ENCODE assay signal across 19 mouse cellular contexts in the genomic region with DNA sequence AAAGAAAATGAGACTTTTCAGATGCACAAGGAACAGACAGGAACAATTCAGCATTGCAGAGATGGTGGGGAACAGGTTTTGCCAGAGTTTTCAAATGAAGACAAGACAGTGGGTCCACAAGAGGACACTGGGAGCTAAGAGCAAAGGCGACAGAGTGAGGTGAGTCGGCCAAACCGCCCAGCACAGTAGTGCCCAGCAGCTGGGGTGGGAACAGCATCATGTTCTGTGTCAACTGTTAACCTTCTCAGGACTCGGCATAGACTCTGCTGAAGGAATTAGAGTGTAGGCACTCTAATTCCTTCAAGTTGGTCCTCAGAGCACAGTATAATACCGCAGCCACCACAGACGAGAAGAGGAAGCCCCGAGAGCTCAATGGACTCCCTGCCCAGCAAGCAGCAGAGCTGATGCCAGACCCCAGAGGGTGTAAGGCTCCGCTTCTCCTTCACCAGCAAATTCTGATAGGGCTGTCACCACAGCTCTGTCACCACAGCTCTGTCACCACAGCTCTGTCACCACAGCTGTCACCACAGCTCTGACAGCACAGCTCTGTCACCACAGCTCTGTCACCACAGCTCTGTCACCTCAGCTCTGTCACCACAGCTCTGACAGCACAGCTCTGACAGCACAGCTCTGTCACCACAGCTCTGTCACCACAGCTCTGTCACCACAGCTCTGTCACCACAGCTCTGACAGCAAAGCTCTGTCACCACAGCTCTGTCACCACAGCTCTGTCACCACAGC. TPM values are rescaled to one million over a fixed set of nuclear protein-coding genes. Genes with fewer than 3 reads are reported as not detected.
DNase-seq lines count a peak whose midpoint lies in the region; ATAC-seq and TF ChIP-seq lines count a peak whose summit lies in the region.
"Had no signal": no experiment of that assay in that cellular context is flagged by ENCODE, and none has a peak within 500 bp of the region (broad histone marks: within the 10 kb centered on the region; RNA-seq: fewer than 3 reads in every experiment).

No protein-coding gene starts in this region.

- no peak for TF ChIP-seq POLR2A in MEL (IDR thresholded peaks at IDR 0.05; ENCODE audit: control insufficient read depth in 1 of 2, insufficient read depth in 1 of 2, low read depth in 1 of 2, low read length in 2 of 2, poor library complexity in 1 of 2)

- TF ChIP-seq EP300 in liver, postnatal 0 days (IDR thresholded peaks at IDR 0.05; ENCODE audit: low read depth) = no peak
- no peak for TF ChIP-seq EP300 in MEL (IDR thresholded peaks at IDR 0.05; ENCODE audit: low read depth in 1 of 2, low read length in 2 of 2)

- no peak overlapping the region for H3K4me3 ChIP-seq in liver, postnatal 0 days (ENCODE audit: low read depth, low read length)
- no peak overlapping the region for H3K4me3 ChIP-seq in MEL (ENCODE audit: control insufficient read depth in 1 of 2, insufficient read depth in 1 of 2, low read depth in 2 of 2, low read length in 2 of 2)
- H3K4me3 ChIP-seq in kidney, embryonic 15.5 days (replicated peaks) = no peak overlapping the region
- H3K4me3 ChIP-seq: forebrain, embryonic 12.5 days had no signal

- H3K27ac ChIP-seq in liver, postnatal 0 days (ENCODE audit: low read depth) = no peak overlapping the region
- no peak overlapping the region for H3K27ac ChIP-seq in MEL (ENCODE audit: control insufficient read depth, low read depth, low read length)
- H3K27ac ChIP-seq in kidney, embryonic 15.5 days = no peak overlapping the region
- H3K27ac ChIP-seq: forebrain, embryonic 12.5 days; hindbrain, postnatal 0 days had no signal

- WGBS in liver, postnatal 0 days (ENCODE audit: insufficient replicate concordance) = 59% methylated on average over 8 of the region's 8 CpGs
- 81% methylated on average over 8 of the region's 8 CpGs for WGBS in kidney, embryonic 15.5 days

- no peak for ATAC-seq in liver, postnatal 0 days
- peak; percentile 93 to 97 for ATAC-seq in hematopoietic stem cell, adult 5-6 weeks (replicated peaks in 1 of 2; ENCODE audit: insufficient read depth in 1 of 2, low FRiP score in 2 of 2, low TSS enrichment in 1 of 2, low read depth in 1 of 2, poor library complexity in 2 of 2, severe bottlenecking in 2 of 2)
- ATAC-seq in kidney, embryonic 15.5 days (replicated peaks; ENCODE audit: low FRiP score) = no peak
- ATAC-seq: hindbrain, postnatal 0 days; Patski had no signal

- no peak for TF ChIP-seq CTCF in liver, postnatal 0 days (IDR thresholded peaks at IDR 0.05; ENCODE audit: low read depth)
- no peak for TF ChIP-seq CTCF in MEL (IDR thresholded peaks at IDR 0.05 in 2 of 3, conservative IDR thresholded peaks at IDR 0.05 in 1 of 3; ENCODE audit: control insufficient read depth in 1 of 3, insufficient read depth in 1 of 3, low read depth in 2 of 3, low read length in 3 of 3, poor library complexity in 1 of 3, severe bottlenecking in 1 of 3)

- H3K9ac ChIP-seq in liver, postnatal 0 days (replicated peaks) = no peak overlapping the region
- H3K9ac ChIP-seq in MEL (ENCODE audit: control insufficient read depth, low read depth, low read length, poor library complexity, severe bottlenecking) = no peak overlapping the region
- no peak overlapping the region for H3K9ac ChIP-seq in kidney, embryonic 15.5 days
- H3K9ac ChIP-seq: forebrain, embryonic 12.5 days had no signal

- no peak for TF ChIP-seq RAD21 in MEL (IDR thresholded peaks at IDR 0.05; ENCODE audit: low read depth, low read length)

- H3K79me2 ChIP-seq in MEL (ENCODE audit: control insufficient read depth, insufficient read depth, low read length, poor library complexity) = no peaks in the 10 kb centered on the region

- peak; percentile 20 for DNase-seq in liver, postnatal 0 days
- DNase-seq in liver (no peak), MEL (ENCODE audit: low read depth, low spot score) (peak; percentile 53)
- peak; percentile 69 to 83 for DNase-seq in natural killer cell, adult 2 months (ENCODE audit: low spot score in 2 of 2)
- no peak for DNase-seq in retina, postnatal 1 day
- DNase-seq: adrenal gland, postnatal 36 days; cerebellum, postnatal 10 days; gastrocnemius, postnatal 14 days; heart, postnatal 14 days; kidney, adult 18-20 months; kidney, postnatal 14 days; layer of hippocampus, adult 9-11 months; thymus, adult 2 months had no signal

- peaks cover 6% of the 10 kb centered on the region; the same call in 1 of the 2 replicates for H3K36me3 ChIP-seq in liver, postnatal 0 days (replicated peaks; ENCODE audit: insufficient read depth, low read length)
- H3K36me3 ChIP-seq in MEL (ENCODE audit: control insufficient read depth in 1 of 2, insufficient read depth in 2 of 2, low read length in 2 of 2) = peaks cover 0 to 8% of the 10 kb centered on the region in 2 experiments; a peak in 2 of 4 replicates
- H3K36me3 ChIP-seq in kidney, embryonic 15.5 days = peaks cover 16% of the 10 kb centered on the region

- no peaks in the 10 kb centered on the region for H3K27me3 ChIP-seq in liver, postnatal 0 days (ENCODE audit: insufficient read depth, low read length)
- H3K27me3 ChIP-seq in MEL (ENCODE audit: control insufficient read depth in 1 of 2, insufficient read depth in 2 of 2, low read length in 2 of 2) = no peaks in the 10 kb centered on the region
- no peaks in the 10 kb centered on the region for H3K27me3 ChIP-seq in kidney, embryonic 15.5 days
- H3K27me3 ChIP-seq: forebrain, embryonic 12.5 days; Patski had no signal

- peaks cover 6% of the 10 kb centered on the region; the same call in 1 of the 2 replicates for H3K4me1 ChIP-seq in liver, postnatal 0 days (ENCODE audit: insufficient read depth)
- no peaks in the 10 kb centered on the region for H3K4me1 ChIP-seq in MEL (ENCODE audit: control insufficient read depth in 1 of 2, insufficient read depth in 2 of 2, low read length in 2 of 2)
- no peaks in the 10 kb centered on the region for H3K4me1 ChIP-seq in kidney, embryonic 15.5 days
- H3K4me1 ChIP-seq: forebrain, embryonic 12.5 days had no signal

- no peak overlapping the region for H3K4me2 ChIP-seq in liver, postnatal 0 days (ENCODE audit: low read depth, low read length)
- H3K4me2 ChIP-seq in kidney, embryonic 15.5 days = no peak overlapping the region
- H3K4me2 ChIP-seq: forebrain, embryonic 12.5 days; liver, embryonic 11.5 days had no signal

- H3K9me3 ChIP-seq in liver, postnatal 0 days (ENCODE audit: low read length) = no peaks in the 10 kb centered on the region
- no peaks in the 10 kb centered on the region for H3K9me3 ChIP-seq in MEL (replicated peaks; ENCODE audit: insufficient read depth, low read length)
- no peaks in the 10 kb centered on the region for H3K9me3 ChIP-seq in kidney, embryonic 15.5 days (replicated peaks)
- H3K9me3 ChIP-seq: forebrain, embryonic 12.5 days had no signal

TF ChIP-seq in MEL, 35 proteins besides CTCF, POLR2A, EP300 and RAD21:
- no peak for TF ChIP-seq E2F4 (IDR thresholded peaks at IDR 0.05; ENCODE audit: borderline replicate concordance, low read depth, low read length)
- no peak for TF ChIP-seq MYC (IDR thresholded peaks at IDR 0.05; ENCODE audit: low read depth, low read length)
- TF ChIP-seq ELF1 (IDR thresholded peaks at IDR 0.05; ENCODE audit: low read depth, low read length) = no peak
- TF ChIP-seq CHD2 (IDR thresholded peaks at IDR 0.05; ENCODE audit: low read length) = no peak
- no peak for TF ChIP-seq POLR2AphosphoS2 (IDR thresholded peaks at IDR 0.05; ENCODE audit: low read length)
- no peak for TF ChIP-seq ZMIZ1 (IDR thresholded peaks at IDR 0.05; ENCODE audit: low read depth, low read length)
- no peak for TF ChIP-seq NRF1 (IDR thresholded peaks at IDR 0.05; ENCODE audit: insufficient read depth, low read depth, low read length, poor library complexity, severe bottlenecking)
- no peak for TF ChIP-seq GATA1 (IDR thresholded peaks at IDR 0.05; ENCODE audit: low read depth, low read length)
- no peak for TF ChIP-seq MAZ (IDR thresholded peaks at IDR 0.05; ENCODE audit: low read depth, low read length)
- no peak for TF ChIP-seq ZNF384 (IDR thresholded peaks at IDR 0.05; ENCODE audit: low read depth, low read length)
- TF ChIP-seq HCFC1 (IDR thresholded peaks at IDR 0.05; ENCODE audit: low read depth, low read length) = no peak
- no peak for TF ChIP-seq KAT2A (conservative IDR thresholded peaks at IDR 0.05; ENCODE audit: low read depth, low read length)
- no peak for TF ChIP-seq USF1 (IDR thresholded peaks at IDR 0.05; ENCODE audit: low read depth, low read length)
- TF ChIP-seq USF2 (IDR thresholded peaks at IDR 0.05; ENCODE audit: borderline replicate concordance in 1 of 2, insufficient read depth in 1 of 2, low read depth in 1 of 2, low read length in 2 of 2) = no peak
- TF ChIP-seq NELFE (IDR thresholded peaks at IDR 0.05; ENCODE audit: low read depth, low read length) = no peak

RNA-seq across cellular contexts. Expression of a gene that starts 57.7 kb away (rescaled TPM):
- 16.5 and 17.2 TPM in 2 replicates for polyA plus RNA-seq in liver, postnatal 0 days (2015; fragmentation: Nextera tagmentation; extraction: Ambion mirVana)
- 24.7 and 28.8 TPM in 2 replicates for total RNA-seq in MEL (2012; rRNA removed)
- 10 to 100 TPM in 1 of 2 experiments, not detected in 1; 33.8 TPM for polyA plus RNA-seq in MEL (2012; ENCODE audit: insufficient read depth in 1 of 2, insufficient read length in 2 of 2, low read depth in 1 of 2, low replicate concordance in 2 of 2, missing spikeins in 1 of 2)
- total RNA-seq in hematopoietic stem cell, adult 5-6 weeks (2017) = 32.5 and 33.4 TPM in 2 replicates
- 54.3 and 57.8 TPM in 2 replicates for polyA plus RNA-seq in kidney, embryonic 15.5 days (2015; fragmentation: Nextera tagmentation; extraction: Ambion mirVana)

Comparison
In these comparisons a context has a peak if more than half of its experiments do, and no peak if none do; other contexts are left out.
1. DNase-seq: peak in liver, postnatal 0 days (single experiment), MEL (single experiment) and natural killer cell, adult 2 months (2 of 2); none in liver (single experiment) and retina, postnatal 1 day (single experiment).
2. ATAC-seq: peak in hematopoietic stem cell, adult 5-6 weeks (2 of 2); none in liver, postnatal 0 days (single experiment) and kidney, embryonic 15.5 days (single experiment).